Mouse (Mus musculus): ENCODE measurements around the gene Stk38. TPM values are rescaled to one million over a fixed set of nuclear protein-coding genes. Genes with fewer than 3 reads are reported as not detected.

The Stk38 gene
- total and polyA plus RNA-seq, 3 experiments = 29.0 to 56.4 (median 56.0) TPM

- in situ Hi-C loops (cut with MboI; ENCODE audit: low pct_ligation_motif_present, low pct_unique_long_range_greater_than_20kb, low sequenced_read_pairs) = no loop called here
- no peaks in the 10 kb centered on the region for H3K79me2 ChIP-seq (replicated peaks; ENCODE audit: control insufficient read depth, extremely low read depth, insufficient read depth, poor library complexity, severe bottlenecking)
- no peak for DNase-seq (ENCODE audit: extremely low read depth)
- no peaks in the 10 kb centered on the region for H3K27me3 ChIP-seq (replicated peaks)
- H3K4me1 ChIP-seq (ENCODE audit: control insufficient read depth in 1 of 2, insufficient read depth in 2 of 2) = peaks cover 2 to 35% of the 10 kb centered on the region in 2 experiments
- H3K9me3 ChIP-seq (replicated peaks; ENCODE audit: low read length) = no peaks in the 10 kb centered on the region
- H3K9ac ChIP-seq (ENCODE audit: insufficient read depth, low read depth) = no peak overlapping the region
- H3K36me3 ChIP-seq (replicated peaks in 1 of 2; ENCODE audit: control insufficient read depth in 1 of 2, insufficient read depth in 1 of 2, low read length in 1 of 2) = no peaks in the 10 kb centered on the region
- dilution Hi-C loops (cut with MboI; ENCODE audit: extremely low pct_ligation_motif_present, extremely low pct_unique_long_range_greater_than_20kb, low sequenced_read_pairs) = no loop called here
- H3K27ac ChIP-seq (ENCODE audit: insufficient read depth, low read depth) = no peak overlapping the region
- TF ChIP-seq POLR2AphosphoS2 (IDR thresholded peaks at IDR 0.05; ENCODE audit: low read depth, low read length) = no peak
- no peak overlapping the region for H3K4me2 ChIP-seq (ENCODE audit: insufficient read depth, low read depth, poor library complexity, severe bottlenecking)
- H3K4me3 ChIP-seq (replicated peaks in 1 of 3; ENCODE audit: low read depth in 2 of 3, low read length in 2 of 3, poor library complexity in 1 of 3) = no peak overlapping the region
Measured at GRCm38 (mm10) chr17:29024047-29024892, 16.5 kb upstream of the Stk38 start.

- TF ChIP-seq HCFC1 (IDR thresholded peaks at IDR 0.05; ENCODE audit: low read depth, low read length) (no peak), BHLHE40 (IDR thresholded peaks at IDR 0.05; ENCODE audit: low read depth, low read length) (no peak), MAFK (IDR thresholded peaks at IDR 0.05; ENCODE audit: insufficient replicate concordance, low read length) (no peak), POLR2A (IDR thresholded peaks at IDR 0.05; ENCODE audit: low read depth, low read length) (no peak), KAT2A (IDR thresholded peaks at IDR 0.05; ENCODE audit: insufficient replicate concordance, low read length) (no peak), IRF4 (IDR thresholded peaks at IDR 0.05; ENCODE audit: low read depth, low read length) (no peak), CHD2 (IDR thresholded peaks at IDR 0.05; ENCODE audit: low read length) (no peak), UBTF (IDR thresholded peaks at IDR 0.05; ENCODE audit: low read depth, low read length) (no peak), GABPA (IDR thresholded peaks at IDR 0.05; ENCODE audit: insufficient replicate concordance, low read depth, low read length) (no peak), E2F4 (IDR thresholded peaks at IDR 0.05; ENCODE audit: insufficient replicate concordance, low read depth, low read length) (no peak), PAX5 (IDR thresholded peaks at IDR 0.05; ENCODE audit: low read length) (no peak), ZC3H11A (IDR thresholded peaks at IDR 0.05; ENCODE audit: low read depth, low read length) (no peak), EP300 (IDR thresholded peaks at IDR 0.05; ENCODE audit: low read length) (no peak), ZMIZ1 (IDR thresholded peaks at IDR 0.05; ENCODE audit: low read depth, low read length) (no peak), CHD1 (IDR thresholded peaks at IDR 0.05; ENCODE audit: low read depth, low read length) (no peak), USF1 (IDR thresholded peaks at IDR 0.05; ENCODE audit: low read depth, low read length) (no peak), MXI1 (IDR thresholded peaks at IDR 0.05; ENCODE audit: low read depth, low read length) (no peak), ZNF384 (IDR thresholded peaks at IDR 0.05; ENCODE audit: low read depth, low read length) (no peak), MEF2A (IDR thresholded peaks at IDR 0.05; ENCODE audit: borderline replicate concordance, low read depth, low read length) (no peak), TCF12 (IDR thresholded peaks at IDR 0.05; ENCODE audit: low read depth, low read length) (no peak)
- Histone ChIP-seq H3K36me3 (replicated peaks in 1 of 2; ENCODE audit: control insufficient read depth in 1 of 2, insufficient read depth in 1 of 2, low read length in 1 of 2) (no peaks in the 10 kb centered on the region), H3K79me2 (replicated peaks; ENCODE audit: control insufficient read depth, extremely low read depth, insufficient read depth, poor library complexity, severe bottlenecking) (no peaks in the 10 kb centered on the region), H3K4me1 (ENCODE audit: control insufficient read depth in 1 of 2, insufficient read depth in 2 of 2) (peaks cover 7 to 44% of the 10 kb centered on the region in 2 experiments), H3K4me2 (ENCODE audit: insufficient read depth, low read depth, poor library complexity, severe bottlenecking) (no peak overlapping the region), H3K4me3 (replicated peaks in 1 of 3; ENCODE audit: low read depth in 2 of 3, low read length in 2 of 3, poor library complexity in 1 of 3) (no peak overlapping the region), H3K27me3 (replicated peaks) (no peaks in the 10 kb centered on the region), H3K9ac (ENCODE audit: insufficient read depth, low read depth) (no peak overlapping the region), H3K9me3 (replicated peaks; ENCODE audit: low read length) (no peaks in the 10 kb centered on the region), H3K27ac (ENCODE audit: insufficient read depth, low read depth) (no peak overlapping the region)
- in situ Hi-C loops (cut with MboI; ENCODE audit: low pct_ligation_motif_present, low pct_unique_long_range_greater_than_20kb, low sequenced_read_pairs) (no loop called here), dilution Hi-C loops (cut with MboI; ENCODE audit: extremely low pct_ligation_motif_present, extremely low pct_unique_long_range_greater_than_20kb, low sequenced_read_pairs) (no loop called here)
- no peak for DNase-seq (ENCODE audit: extremely low read depth)
Measured at GRCm38 (mm10) chr17:29023346-29023745, 15.6 kb upstream of the Stk38 start.

All from CH12.LX (cell line).